Mouse (Mus musculus) small intestine, adult 2 months (tissue): Measurements from ENCODE around the gene Slc44a2. TPM values are rescaled to one million over a fixed set of nuclear protein-coding genes. Genes with fewer than 3 reads are reported as not detected.

Source experiments
- H3K27ac ChIP-seq: fragments of 200-500 bp; 2 replicates; pipeline ENCODE4 v1.5.1; 2012; ENCODE audit warnings: low read depth, low read length, control low read depth, inconsistent platforms; ENCODE audit not compliant: insufficient read depth
- H3K27me3 ChIP-seq: fragments of 200-500 bp; 2 replicates; pipeline ENCODE4 v1.6.1; 2012; ENCODE audit warnings: mild to moderate bottlenecking, moderate library complexity, low read length, inconsistent platforms; ENCODE audit not compliant: control insufficient read depth, insufficient read depth
- H3K36me3 ChIP-seq: fragments of 200-500 bp; 2 replicates; pipeline ENCODE4 v1.6.1; 2012; ENCODE audit warnings: mild to moderate bottlenecking, low read length, control low read depth, inconsistent platforms; ENCODE audit not compliant: control insufficient read depth, insufficient read depth
- H3K4me1 ChIP-seq: fragments of 200-500 bp; 2 replicates; pipeline ENCODE4 v1.6.1; 2012; ENCODE audit warnings: low read length, inconsistent platforms, mixed read lengths; ENCODE audit not compliant: control insufficient read depth, insufficient read depth, insufficient read length
- H3K4me3 ChIP-seq: fragments of 200-500 bp; 2 replicates; pipeline ENCODE4 v1.5.1; 2012; ENCODE audit warnings: low read depth, mild to moderate bottlenecking, control low read depth, inconsistent platforms, low read length, moderate library complexity
- CTCF ChIP-seq: fragments of 200-500 bp; IDR thresholded peaks from 2 replicates; pipeline ENCODE4 v1.5.1; 2012; ENCODE audit warnings: low read depth, mild to moderate bottlenecking, control low read depth, inconsistent platforms, low read length, moderate library complexity, mixed read lengths; ENCODE audit not compliant: insufficient replicate concordance, insufficient read length; ENCODE audit errors: extremely low read depth
- POLR2A ChIP-seq: fragments of 200-500 bp; IDR thresholded peaks from 2 replicates; pipeline ENCODE4 v1.6.1; 2012; ENCODE audit warnings: low read depth, mild to moderate bottlenecking, control low read depth, inconsistent platforms, low read length, moderate library complexity
- WGBS: fragments of 180-500 bp; shearing (Covaris S2); methylation state at CpG from one replicate; pipeline ENCODE4 v1.1.7; 2018; 5-methylcytosine and 5-hydroxymethylcytosine counted together
- polyA plus RNA-seq: library from polyadenylated mRNA; depleted of rRNA; stranded (reverse); fragments of >200 nt; gene quantifications from 2 replicates; pipeline ENCODE4 v1.2.3, GENCODE M21; 2012; rRNA removed

Slc44a2 gene
- polyA plus RNA-seq, 1 experiment: 11.9 TPM

GRCm38 (mm10) chr9:21383966-21384365 is 63.5 kb downstream of the Slc44a2 start:
- Histone ChIP-seq H3K36me3 (peaks cover 3% of the 10 kb centered on the region; the same call in 1 of the 2 replicates), H3K27ac (no peak overlapping the region), H3K27me3 (no peaks in the 10 kb centered on the region), H3K4me3 (no peak overlapping the region), H3K4me1 (no peaks in the 10 kb centered on the region)
- TF ChIP-seq POLR2A (no peak), CTCF (no peak)

GRCm38 (mm10) chr9:21392646-21393175 is 72.2 kb downstream of the Slc44a2 start:
- Histone ChIP-seq H3K4me1 (no peaks in the 10 kb centered on the region), H3K36me3 (peaks cover 64% of the 10 kb centered on the region), H3K27me3 (no peaks in the 10 kb centered on the region), H3K27ac (no peak overlapping the region), H3K4me3 (no peak overlapping the region)
- whole genome bisulfite sequencing: 84% methylated on average over 10 of the region's 10 CpGs
- TF ChIP-seq POLR2A (no peak), CTCF (no peak)

- Histone ChIP-seq H3K4me3 (no peak overlapping the region), H3K27me3 (no peaks in the 10 kb centered on the region), H3K4me1 (no peaks in the 10 kb centered on the region), H3K36me3 (peaks cover 72% of the 10 kb centered on the region), H3K27ac (no peak overlapping the region)
- 91% methylated on average over 3 of the region's 3 CpGs for WGBS
- TF ChIP-seq CTCF: no peak
- no peak for TF ChIP-seq POLR2A
These were observed 75.2 kb downstream of the Slc44a2 start for GRCm38 (mm10) chr9:21395692-21396091.

GRCm38 (mm10) chr9:21397170-21397569 is 76.7 kb downstream of the Slc44a2 start:
- Histone ChIP-seq H3K36me3 (peaks cover 70% of the 10 kb centered on the region), H3K4me3 (no peak overlapping the region), H3K27ac (no peak overlapping the region), H3K4me1 (no peaks in the 10 kb centered on the region), H3K27me3 (no peaks in the 10 kb centered on the region)
- WGBS: 95% methylated on average over 3 of the region's 3 CpGs
- TF ChIP-seq CTCF: no peak
- TF ChIP-seq POLR2A: no peak

- H3K27ac ChIP-seq: no peak overlapping the region
- TF ChIP-seq POLR2A (no peak), CTCF (no peak)
- WGBS: 94% methylated on average over 9 of the region's 9 CpGs
- no peaks in the 10 kb centered on the region for H3K27me3 ChIP-seq
- no peak overlapping the region for H3K4me3 ChIP-seq
- peaks cover 65% of the 10 kb centered on the region for H3K36me3 ChIP-seq
- no peaks in the 10 kb centered on the region for H3K4me1 ChIP-seq
These were observed 80.5 kb downstream of the Slc44a2 start for GRCm38 (mm10) chr9:21401042-21401441.

GRCm38 (mm10) chr9:21402764-21403253 is 82.3 kb downstream of the Slc44a2 start:
- WGBS: 87% methylated on average over 11 of the region's 11 CpGs

GRCm38 (mm10) chr9:21403745-21404144 is 83.2 kb downstream of the Slc44a2 start:
- Histone ChIP-seq H3K4me1 (peaks cover 3% of the 10 kb centered on the region; the same call in 1 of the 2 replicates), H3K27ac (no peak overlapping the region), H3K27me3 (no peaks in the 10 kb centered on the region), H3K4me3 (no peak overlapping the region), H3K36me3 (peaks cover 48% of the 10 kb centered on the region)
- WGBS: 95% methylated on average over 5 of the region's 5 CpGs
- no peak for TF ChIP-seq POLR2A
- TF ChIP-seq CTCF: no peak

More at GRCm38 (mm10) chr9:21402764-21403253, 82.3 kb downstream of the Slc44a2 start:
- no peak overlapping the region for H3K27ac ChIP-seq
- no peak overlapping the region for H3K4me3 ChIP-seq
- H3K36me3 ChIP-seq: peaks cover 53% of the 10 kb centered on the region
- H3K4me1 ChIP-seq: peaks cover 2% of the 10 kb centered on the region; the same call in 1 of the 2 replicates
- H3K27me3 ChIP-seq: no peaks in the 10 kb centered on the region
- TF ChIP-seq CTCF (no peak), POLR2A (no peak)

Other genes with a start within 250 kb of the Slc44a2 start
- 0.09 and 0.16 TPM in 2 replicates for gene Gm49373, start 247.6 kb upstream of the Slc44a2 start, polyA plus RNA-seq
- 37.0 and 60.8 TPM in 2 replicates for gene Fdx1l, start 247.1 kb upstream of the Slc44a2 start, polyA plus RNA-seq
- 6.2 and 21.8 TPM in 2 replicates for gene Gm38431, start 228.7 kb upstream of the Slc44a2 start, polyA plus RNA-seq
- 34.2 and 90.8 TPM in 2 replicates for gene Raver1, start 228.7 kb upstream of the Slc44a2 start, polyA plus RNA-seq
- gene Tyk2, start 189.5 kb upstream of the Slc44a2 start, polyA plus RNA-seq: 16.3 and 31.2 TPM in 2 replicates
- 14.4 and 24.9 TPM in 2 replicates for gene Cdc37, start 170.7 kb upstream of the Slc44a2 start, polyA plus RNA-seq
- gene Pde4a, start 155.0 kb upstream of the Slc44a2 start, polyA plus RNA-seq: 5.1 and 7.1 TPM in 2 replicates
- 56.6 and 103 TPM in 2 replicates for gene Keap1, start 81.3 kb upstream of the Slc44a2 start, polyA plus RNA-seq
- 0.08 and 0.18 TPM in 2 replicates for gene S1pr5, start 72.3 kb upstream of the Slc44a2 start, polyA plus RNA-seq
- 70.1 and 144 TPM in 2 replicates for gene Atg4d, start 55.4 kb upstream of the Slc44a2 start, polyA plus RNA-seq
- gene Kri1, start 32.7 kb upstream of the Slc44a2 start, polyA plus RNA-seq: 9.1 and 9.6 TPM in 2 replicates
- 11.0 and 27.1 TPM in 2 replicates for gene Cdkn2d, start 29.3 kb upstream of the Slc44a2 start, polyA plus RNA-seq
- 36.4 and 69.5 TPM in 2 replicates for gene Ap1m2, start 8.4 kb upstream of the Slc44a2 start, polyA plus RNA-seq
- 18.8 and 30.7 TPM in 2 replicates for gene Ilf3, start 47.2 kb downstream of the Slc44a2 start, polyA plus RNA-seq
- 30.1 and 32.8 TPM in 2 replicates for gene Qtrt1, start 91.1 kb downstream of the Slc44a2 start, polyA plus RNA-seq
- gene Dnm2, start 104.2 kb downstream of the Slc44a2 start, polyA plus RNA-seq: 179 and 517 TPM in 2 replicates
- 7.5 and 10.8 TPM in 2 replicates for gene Tmed1, start 189.6 kb downstream of the Slc44a2 start, polyA plus RNA-seq
- 1.2 and 1.4 TPM in 2 replicates for gene AB124611, start 205.5 kb downstream of the Slc44a2 start, polyA plus RNA-seq
- gene Carm1, start 226.2 kb downstream of the Slc44a2 start, polyA plus RNA-seq: 31.7 and 63.4 TPM in 2 replicates